In the genomic region with DNA sequence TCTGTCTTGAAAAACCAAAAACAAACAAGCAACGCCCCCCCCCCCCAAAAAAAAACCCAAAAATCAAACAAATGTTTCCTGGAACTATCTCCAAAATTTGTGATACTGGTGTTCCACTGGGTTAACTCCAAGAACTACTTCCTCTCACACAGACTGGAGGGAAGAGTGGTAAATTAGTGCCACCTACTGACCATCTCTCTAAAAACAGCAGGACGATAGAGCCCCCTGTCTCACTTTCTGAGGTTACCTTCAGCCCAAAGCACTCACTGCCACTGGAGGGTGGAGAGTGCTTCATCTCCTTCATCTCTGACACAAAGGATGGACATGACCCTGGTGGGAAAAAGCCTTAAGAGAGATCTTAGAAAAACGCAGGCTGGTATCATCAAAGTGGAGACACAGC, we compare ENCODE assay signal across 10 mouse cellular contexts. TPM values are rescaled to one million over a fixed set of nuclear protein-coding genes. Genes with fewer than 3 reads are reported as not detected.
A peak's percentile ranks its signal among the peaks of the same experiment; 100 is the strongest.
DNase-seq lines count a peak whose midpoint lies in the region; ATAC-seq and TF ChIP-seq lines count a peak whose summit lies in the region.
"Had no signal": no experiment of that assay in that cellular context is flagged by ENCODE, and none has a peak within 500 bp of the region (broad histone marks: within the 10 kb centered on the region; RNA-seq: fewer than 3 reads in every experiment).

No protein-coding gene starts in this region.

- no peaks in the 10 kb centered on the region for H3K4me1 ChIP-seq in heart, embryonic 10.5 days
- no peaks in the 10 kb centered on the region for H3K4me1 ChIP-seq in thymus, adult 2 months (replicated peaks; ENCODE audit: control insufficient read depth, insufficient read depth, low read length)
- H3K4me1 ChIP-seq in stomach, postnatal 0 days (replicated peaks; ENCODE audit: control insufficient read depth, insufficient read depth), result no peaks in the 10 kb centered on the region
- H3K4me1 ChIP-seq: midbrain, embryonic 12.5 days had no signal

- WGBS in heart, embryonic 10.5 days, result 1% methylated on average over 3 of the region's 3 CpGs
- WGBS in thymus, adult 2 months, result 5% methylated on average over 3 of the region's 3 CpGs
- 3% methylated on average over 3 of the region's 3 CpGs for WGBS in stomach, postnatal 0 days

- no peak for TF ChIP-seq EP300 in stomach, postnatal 0 days (optimal IDR thresholded peaks at IDR 0.05)

- no peak overlapping the region for H3K9ac ChIP-seq in stomach, postnatal 0 days (ENCODE audit: low read length)
- H3K9ac ChIP-seq: midbrain, embryonic 12.5 days had no signal

- TF ChIP-seq CTCF in thymus, adult 2 months (IDR thresholded peaks at IDR 0.05; ENCODE audit: borderline replicate concordance, control insufficient read depth, extremely low read depth, insufficient read depth, low read length, poor library complexity), result no peak
- TF ChIP-seq CTCF in stomach, postnatal 0 days (IDR thresholded peaks at IDR 0.05; ENCODE audit: low read depth), result peak; percentile 85

- peak; percentile 53 for ATAC-seq in stomach, postnatal 0 days (ENCODE audit: low FRiP score, low TSS enrichment)
- ATAC-seq in activated CD4-positive, CD25-positive, alpha-beta regulatory T cell, adult 4 months, result no peak

- no peak overlapping the region for H3K4me2 ChIP-seq in stomach, postnatal 0 days (replicated peaks; ENCODE audit: low read depth)
- H3K4me2 ChIP-seq: midbrain, embryonic 12.5 days had no signal

- no peaks in the 10 kb centered on the region for H3K9me3 ChIP-seq in heart, embryonic 10.5 days
- no peaks in the 10 kb centered on the region for H3K9me3 ChIP-seq in stomach, postnatal 0 days (ENCODE audit: control insufficient read depth, low read length)
- H3K9me3 ChIP-seq: midbrain, embryonic 12.5 days had no signal

- no peaks in the 10 kb centered on the region for H3K36me3 ChIP-seq in heart, embryonic 10.5 days
- no peaks in the 10 kb centered on the region for H3K36me3 ChIP-seq in thymus, adult 2 months (ENCODE audit: control insufficient read depth, insufficient read depth, low read length)
- no peaks in the 10 kb centered on the region for H3K36me3 ChIP-seq in stomach, postnatal 0 days (ENCODE audit: control insufficient read depth, insufficient read depth, low read length)
- H3K36me3 ChIP-seq: midbrain, embryonic 12.5 days had no signal

- DNase-seq in heart, adult 8-10 months (ENCODE audit: low spot score), result peak; percentile 62
- DNase-seq in heart, embryonic 10.5 days (ENCODE audit: low spot score), result no peak
- peak; percentile 44 for DNase-seq in thymus, adult 2 months
- no peak for DNase-seq in thymus, adult 18-20 months
- DNase-seq in embryo, embryonic 9.5 days (ENCODE audit: extremely low spot score), result peak; percentile 64
- peak; percentile 34 to 58 for DNase-seq in kidney, postnatal 25 days
- DNase-seq in stomach, postnatal 0 days (ENCODE audit: low spot score), result peak; percentile 21

- no peak overlapping the region for H3K4me3 ChIP-seq in heart, embryonic 10.5 days
- no peak overlapping the region for H3K4me3 ChIP-seq in thymus, adult 2 months (ENCODE audit: control insufficient read depth, insufficient read depth, low read length)
- H3K4me3 ChIP-seq in stomach, postnatal 0 days (ENCODE audit: low read depth, low read length), result no peak overlapping the region
- H3K4me3 ChIP-seq: erythroblast, embryonic 14.5 days; midbrain, embryonic 12.5 days had no signal

- no peaks in the 10 kb centered on the region for H3K27me3 ChIP-seq in heart, embryonic 10.5 days (ENCODE audit: insufficient read depth, poor library complexity, severe bottlenecking)
- H3K27me3 ChIP-seq in thymus, adult 2 months (ENCODE audit: control insufficient read depth, insufficient read depth, low read length), result no peaks in the 10 kb centered on the region
- no peaks in the 10 kb centered on the region for H3K27me3 ChIP-seq in stomach, postnatal 0 days (ENCODE audit: control insufficient read depth, insufficient read depth, low read length)

- H3K27ac ChIP-seq in heart, embryonic 10.5 days, result no peak overlapping the region
- no peak overlapping the region for H3K27ac ChIP-seq in thymus, adult 2 months (ENCODE audit: control insufficient read depth, insufficient read depth, low read length)
- no peak overlapping the region for H3K27ac ChIP-seq in stomach, postnatal 0 days (replicated peaks)
- H3K27ac ChIP-seq: midbrain, embryonic 12.5 days had no signal

- no peak for TF ChIP-seq POLR2A in thymus, adult 2 months (IDR thresholded peaks at IDR 0.05; ENCODE audit: control insufficient read depth, extremely low read depth, insufficient read depth, low read length, poor library complexity)

RNA-seq across cellular contexts. Expression of a gene that starts 10.8 kb away (rescaled TPM):
- 100 to 1,000 TPM in 2 of 4 experiments, 10 to 100 TPM in 2; 82.7 to 113 (median 100) TPM for total RNA-seq in heart, adult 8-10 months (2022)
- polyA plus RNA-seq in heart, embryonic 10.5 days (2016; fragmentation: Nextera tagmentation; extraction: Ambion mirVana), result 43.0 and 43.5 TPM in 2 replicates
- polyA plus RNA-seq in thymus, adult 2 months (2012; rRNA removed), result 10.1 and 11.8 TPM in 2 replicates
- 47.9 and 49.7 TPM in 2 replicates for polyA plus RNA-seq in stomach, postnatal 0 days (2015; fragmentation: Nextera tagmentation; extraction: Ambion mirVana)
- 10 to 100 TPM; 35.1 to 35.3 TPM for polyA plus RNA-seq in activated CD4-positive, CD25-positive, alpha-beta regulatory T cell, adult 4 months (2017; shearing (Covaris generic))

RNA-seq across cellular contexts. Expression of a gene that starts 18.3 kb away (rescaled TPM):
- total RNA-seq in heart, adult 8-10 months (2022), result 1 to 10 TPM; 1.5 to 2.8 (median 2.4) TPM
- not detected in 2 replicates for polyA plus RNA-seq in heart, embryonic 10.5 days (2016; fragmentation: Nextera tagmentation; extraction: Ambion mirVana)
- polyA plus RNA-seq in thymus, adult 2 months (2012; rRNA removed), result 1.8 and 2.0 TPM in 2 replicates
- 0.61 and 0.79 TPM in 2 replicates for polyA plus RNA-seq in stomach, postnatal 0 days (2015; fragmentation: Nextera tagmentation; extraction: Ambion mirVana)
- polyA plus RNA-seq in activated CD4-positive, CD25-positive, alpha-beta regulatory T cell, adult 4 months (2017; shearing (Covaris generic)), result not detected
- polyA plus RNA-seq: erythroblast, embryonic 14.5 days had no signal

Comparison
In these comparisons a context has a peak if more than half of its experiments do, and no peak if none do; other contexts are left out.
1. DNase-seq: peak in heart, adult 8-10 months (single experiment), thymus, adult 2 months (single experiment), embryo, embryonic 9.5 days (single experiment), kidney, postnatal 25 days (2 of 2) and stomach, postnatal 0 days (single experiment); none in heart, embryonic 10.5 days (single experiment) and thymus, adult 18-20 months (0 of 2).